Mouse (Mus musculus) midbrain, embryonic 16.5 days (tissue): Measurements from ENCODE around the gene Efcab14. TPM values are rescaled to one million over a fixed set of nuclear protein-coding genes. Genes with fewer than 3 reads are reported as not detected.

Experiments
- ATAC-seq: fragments of 200-750 bp; cut with Nextera tagmentation; 2 replicates; pipeline ENCODE4 v1.8.0; 2017; ENCODE audit warnings: moderate TSS enrichment
- H3K27ac ChIP-seq: fragments of 300-500 bp; sonication (generic); 2 replicates; pipeline ENCODE4 v1.5.1; 2014; ENCODE audit warnings: mild to moderate bottlenecking, low read length, mixed read lengths
- H3K27me3 ChIP-seq: fragments of 300-500 bp; sonication (generic); 2 replicates; pipeline ENCODE4 v1.6.1; 2014; ENCODE audit warnings: low read depth, low read length, mixed read lengths; ENCODE audit not compliant: control insufficient read depth, insufficient read depth
- H3K36me3 ChIP-seq: fragments of 300-500 bp; sonication (generic); 2 replicates; pipeline ENCODE4 v1.6.1; 2014; ENCODE audit warnings: mild to moderate bottlenecking, low read length, moderate library complexity, mixed read lengths; ENCODE audit not compliant: control insufficient read depth, insufficient read depth
- H3K4me1 ChIP-seq: fragments of 300-500 bp; sonication (generic); 2 replicates; pipeline ENCODE4 v1.6.1; 2014; ENCODE audit warnings: mild to moderate bottlenecking, low read length, mixed read lengths; ENCODE audit not compliant: control insufficient read depth, insufficient read depth
- H3K4me2 ChIP-seq: fragments of 300-500 bp; sonication (generic); 2 replicates; pipeline ENCODE4 v1.6.1; 2014; ENCODE audit warnings: mild to moderate bottlenecking, low read length, mixed read lengths
- H3K4me3 ChIP-seq: fragments of 300-500 bp; sonication (generic); 2 replicates; pipeline ENCODE4 v1.5.1; 2014; ENCODE audit warnings: low read depth, mild to moderate bottlenecking, low read length, moderate library complexity, mixed read lengths
- H3K9ac ChIP-seq: fragments of 300-500 bp; sonication (generic); 2 replicates; pipeline ENCODE4 v1.6.1; 2014; ENCODE audit warnings: low read depth, low read length, mixed read lengths
- H3K9me3 ChIP-seq: fragments of 300-500 bp; sonication (generic); replicated peaks from 2 replicates; pipeline ENCODE4 v1.6.1; 2014; ENCODE audit warnings: mild to moderate bottlenecking, low read length, mixed read lengths; ENCODE audit not compliant: control insufficient read depth, poor library complexity, severe bottlenecking
- WGBS: fragments of 180-500 bp; shearing (Covaris S2); extraction: QIAGEN DNeasy Blood & Tissue Kit; methylation state at CpG from one replicate; pipeline ENCODE4 v1.1.7; 2014; 5-methylcytosine and 5-hydroxymethylcytosine counted together
- polyA plus RNA-seq: library from polyadenylated mRNA; unstranded; fragments of >200 nt; fragmentation: Nextera tagmentation; extraction: Ambion mirVana; gene quantifications from 2 replicates; pipeline ENCODE4 v1.2.1, GENCODE M21; 2015

Gene Efcab14
- polyA plus RNA-seq, 1 experiment from 2014 or later, result 17.6 TPM

- no peaks in the 10 kb centered on the region for H3K27me3 ChIP-seq
- H3K9ac ChIP-seq, result no peak overlapping the region
- H3K27ac ChIP-seq, result no peak overlapping the region
- no peaks in the 10 kb centered on the region for H3K9me3 ChIP-seq
- WGBS, result 51% methylated on average over 3 of the region's 3 CpGs
- no peak overlapping the region for H3K4me2 ChIP-seq
- H3K4me1 ChIP-seq, result no peaks in the 10 kb centered on the region
- ATAC-seq, result no peak
- H3K36me3 ChIP-seq, result peaks cover 27% of the 10 kb centered on the region; the same call in 1 of the 2 replicates
- no peak overlapping the region for H3K4me3 ChIP-seq
These were observed 23.7 kb downstream of the Efcab14 start for GRCm38 (mm10) chr4:115761206-115761605.

GRCm38 (mm10) chr4:115764581-115764980 is 27.0 kb downstream of the Efcab14 start:
- no peaks in the 10 kb centered on the region for H3K27me3 ChIP-seq
- no peaks in the 10 kb centered on the region for H3K4me1 ChIP-seq
- no peaks in the 10 kb centered on the region for H3K9me3 ChIP-seq
- peaks cover 24% of the 10 kb centered on the region; the same call in 1 of the 2 replicates for H3K36me3 ChIP-seq
- no peak overlapping the region for H3K9ac ChIP-seq
- 91% methylated on average over 11 of the region's 11 CpGs for WGBS
- no peak overlapping the region for H3K27ac ChIP-seq
- H3K4me3 ChIP-seq, result no peak overlapping the region
- ATAC-seq, result no peak
- no peak overlapping the region for H3K4me2 ChIP-seq

- no peak overlapping the region for H3K4me2 ChIP-seq
- no peak overlapping the region for H3K9ac ChIP-seq
- H3K27me3 ChIP-seq, result no peaks in the 10 kb centered on the region
- H3K4me3 ChIP-seq, result no peak overlapping the region
- H3K4me1 ChIP-seq, result no peaks in the 10 kb centered on the region
- H3K27ac ChIP-seq, result no peak overlapping the region
- H3K36me3 ChIP-seq, result peaks cover 19% of the 10 kb centered on the region; the same call in 1 of the 2 replicates
- no peak for ATAC-seq
- 58% methylated on average over 11 of the region's 11 CpGs for WGBS
- H3K9me3 ChIP-seq, result no peaks in the 10 kb centered on the region
These were observed 30.3 kb downstream of the Efcab14 start for GRCm38 (mm10) chr4:115767647-115768467.

GRCm38 (mm10) chr4:115775056-115775455 is 37.5 kb downstream of the Efcab14 start:
- H3K9ac ChIP-seq, result no peak overlapping the region
- ATAC-seq, result no peak
- H3K27ac ChIP-seq, result no peak overlapping the region
- no peaks in the 10 kb centered on the region for H3K4me1 ChIP-seq
- H3K36me3 ChIP-seq, result peaks cover 11% of the 10 kb centered on the region; the same call in 1 of the 2 replicates
- H3K4me2 ChIP-seq, result no peak overlapping the region
- no peak overlapping the region for H3K4me3 ChIP-seq
- no peaks in the 10 kb centered on the region for H3K27me3 ChIP-seq
- 89% methylated on average over 6 of the region's 6 CpGs for WGBS
- H3K9me3 ChIP-seq, result no peaks in the 10 kb centered on the region

GRCm38 (mm10) chr4:115777627-115778026 is 40.1 kb downstream of the Efcab14 start:
- H3K27ac ChIP-seq, result no peak overlapping the region
- 92% methylated on average over 2 of the region's 2 CpGs for WGBS
- no peak overlapping the region for H3K4me2 ChIP-seq
- H3K4me1 ChIP-seq, result no peaks in the 10 kb centered on the region
- H3K36me3 ChIP-seq, result 0 out of 2 replicates have a peak, but pooled peaks cover 8% of the 10 kb centered on the region
- no peaks in the 10 kb centered on the region for H3K27me3 ChIP-seq
- H3K9ac ChIP-seq, result no peak overlapping the region
- H3K4me3 ChIP-seq, result no peak overlapping the region
- H3K9me3 ChIP-seq, result no peaks in the 10 kb centered on the region
- no peak for ATAC-seq

GRCm38 (mm10) chr4:115780269-115780668 is 42.7 kb downstream of the Efcab14 start:
- 49% methylated on average over 6 of the region's 6 CpGs for WGBS
- Histone ChIP-seq H3K36me3 (no peaks in the 10 kb centered on the region), H3K9ac (no peak overlapping the region), H3K27ac (no peak overlapping the region), H3K4me2 (no peak overlapping the region), H3K27me3 (no peaks in the 10 kb centered on the region), H3K4me3 (no peak overlapping the region), H3K9me3 (no peaks in the 10 kb centered on the region), H3K4me1 (peaks cover 6% of the 10 kb centered on the region)
- ATAC-seq, result no peak

- no peaks in the 10 kb centered on the region for H3K27me3 ChIP-seq
- H3K4me2 ChIP-seq, result no peak within 1 kb of the TSS
- H3K27ac ChIP-seq, result no peak within 1 kb of the TSS
- H3K4me1 ChIP-seq, result peaks cover 12% of the 10 kb centered on the region
- 78% methylated on average over 3 of the region's 3 CpGs for WGBS
- H3K4me3 ChIP-seq, result no peak within 1 kb of the TSS
- no peak within 1 kb of the TSS for H3K9ac ChIP-seq
- no peaks in the 10 kb centered on the region for H3K9me3 ChIP-seq
- no peak for ATAC-seq
- H3K36me3 ChIP-seq, result no peaks in the 10 kb centered on the region
These were observed 43.4 kb downstream of the Efcab14 start, which contains the start of gene Tex38 for GRCm38 (mm10) chr4:115780918-115781317. TSS of gene Tex38 (minus strand) at chr4:115781018.

GRCm38 (mm10) chr4:115782026-115782805 is 44.7 kb downstream of the Efcab14 start:
- Histone ChIP-seq H3K36me3 (no peaks in the 10 kb centered on the region), H3K9ac (no peak overlapping the region), H3K4me2 (no peak overlapping the region), H3K27me3 (no peaks in the 10 kb centered on the region), H3K4me1 (peaks cover 14% of the 10 kb centered on the region), H3K4me3 (no peak overlapping the region), H3K27ac (no peak overlapping the region), H3K9me3 (no peaks in the 10 kb centered on the region)
- no peak for ATAC-seq
- 90% methylated on average over 5 of the region's 5 CpGs for WGBS
